Mouse (Mus musculus): ENCODE measurements at regions not wholly inside any gene's neighbourhood (a gene's known extent, or its start where the extent isn't known, plus 50 kb on each side); places are given as distances from the start of the nearest gene placed in this dataset.
A peak's percentile ranks its signal among the peaks of the same experiment; 100 is the strongest.

- peak; percentile 19 for DNase-seq
Observed at GRCm38 (mm10) chr8:125619336-125619906, 49.8 kb upstream of the Sipa1l2 start.
